Mouse (Mus musculus) cortical plate, adult 2 months (tissue): Measurements from ENCODE around the gene Olfr769.

Experiments used
- CTCF ChIP-seq: fragments of 200-500 bp; IDR thresholded peaks from 2 replicates; pipeline ENCODE4 v1.5.1; 2011; ENCODE audit warnings: mild to moderate bottlenecking, control low read depth, low read length; ENCODE audit not compliant: insufficient read depth; ENCODE audit errors: extremely low read depth
- POLR2A ChIP-seq: fragments of 200-500 bp; IDR thresholded peaks from 2 replicates; pipeline ENCODE4 v1.6.1; 2011; ENCODE audit warnings: mild to moderate bottlenecking, low read length, control low read depth; ENCODE audit not compliant: insufficient read depth; ENCODE audit errors: extremely low read depth

DNA sequence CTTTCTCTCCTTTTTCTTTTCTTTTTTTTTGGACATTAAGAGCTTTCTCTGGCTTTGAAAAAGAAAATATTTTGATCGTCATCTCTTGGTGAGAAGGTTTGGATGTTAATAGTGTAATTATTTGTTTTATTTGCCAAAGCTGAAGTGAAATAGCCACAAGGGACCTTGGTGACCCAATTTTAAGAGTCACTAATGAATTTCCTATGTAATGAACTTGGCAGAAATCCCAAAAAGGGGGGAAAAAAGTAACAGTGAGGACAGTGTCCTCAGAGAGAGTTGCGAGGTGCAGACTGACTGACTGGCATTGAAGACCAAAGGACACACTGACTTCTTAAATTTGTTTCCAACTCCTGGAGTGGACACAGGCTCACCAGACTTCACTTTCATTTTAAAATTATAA, 21.2 kb upstream of the Olfr769 start, which contains the start of gene Olfr770:
- TF ChIP-seq CTCF (no peak), POLR2A (no peak)
